Mouse (Mus musculus) embryo, embryonic 11 days (tissue): ENCODE results near the gene Baz2a.
A peak's percentile ranks its signal among the peaks of the same experiment; 100 is the strongest.
"Not testable (repeated sequence)": the region's sequence is repeated elsewhere in the genome, so short reads cannot be mapped to it uniquely, and the experiment has no call there.

Experiments
- DNase-seq: peaks from one replicate; pipeline ENCODE4 v3.0.0-alpha.2; 2015

Gene Baz2a

GRCm38 (mm10) chr10:128125951-128126350 is 34.6 kb downstream of the Baz2a start:
- DNase-seq, result no peak

GRCm38 (mm10) chr10:128127497-128127896 is 36.1 kb downstream of the Baz2a start:
- DNase-seq, result no peak

DNA sequence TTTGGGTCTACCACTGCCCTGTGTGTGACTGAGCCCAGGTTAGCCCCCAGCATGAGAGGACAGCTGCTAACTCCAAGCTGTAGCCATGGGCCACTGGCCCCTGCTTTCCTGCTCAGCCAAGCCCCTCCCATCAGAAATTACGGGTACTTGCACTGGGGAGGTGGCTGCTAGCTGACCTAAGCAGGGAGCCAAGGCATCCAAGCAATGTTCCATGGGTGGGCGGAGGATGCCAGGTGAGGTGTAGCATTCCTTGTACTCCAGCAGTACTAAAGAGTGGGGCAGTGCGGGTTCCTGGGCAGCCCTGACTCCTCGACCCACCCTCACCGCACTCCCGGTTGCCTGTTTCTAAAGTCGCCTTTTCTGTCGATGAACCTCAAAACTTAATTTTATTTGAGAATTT is 36.8 kb downstream of the Baz2a start:
- no peak for DNase-seq

GRCm38 (mm10) chr10:128131297-128131696 is 39.9 kb downstream of the Baz2a start:
- DNase-seq, result no peak

GRCm38 (mm10) chr10:128131812-128132211 is 40.4 kb downstream of the Baz2a start:
- no peak for DNase-seq

DNA sequence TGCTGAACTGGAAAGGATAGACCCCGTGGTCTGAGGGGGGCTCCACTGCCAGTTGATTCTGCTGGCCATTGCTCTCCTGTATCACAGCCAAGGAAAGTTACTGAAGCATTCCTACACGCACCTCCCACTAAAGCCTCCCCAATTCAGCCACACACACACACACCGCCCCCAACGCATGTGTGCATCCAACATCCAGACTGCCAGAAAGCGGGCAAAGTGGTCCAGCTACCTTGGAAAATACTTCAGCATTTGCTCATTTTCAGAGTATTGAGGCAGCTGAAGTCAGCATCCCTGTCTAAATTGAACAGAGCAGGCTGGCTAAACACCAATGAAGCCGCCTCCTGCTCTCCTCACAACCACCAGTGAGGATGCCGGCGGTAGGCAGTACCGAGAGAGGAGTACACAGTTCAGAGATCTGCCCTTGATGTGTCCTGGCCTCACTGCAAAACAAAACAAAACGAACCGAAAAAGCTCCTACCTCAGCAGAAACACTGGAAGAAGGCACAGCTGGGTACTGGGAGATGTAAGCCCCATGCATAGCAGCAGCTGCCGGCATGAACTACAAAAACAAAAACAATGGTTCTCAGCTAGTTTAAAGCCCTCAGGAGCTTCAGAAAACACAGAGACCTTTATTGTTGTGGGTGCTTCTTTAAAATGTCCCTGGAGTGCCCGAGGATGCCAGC is 42.4 kb downstream of the Baz2a start:
- DNase-seq, result no peak

DNA sequence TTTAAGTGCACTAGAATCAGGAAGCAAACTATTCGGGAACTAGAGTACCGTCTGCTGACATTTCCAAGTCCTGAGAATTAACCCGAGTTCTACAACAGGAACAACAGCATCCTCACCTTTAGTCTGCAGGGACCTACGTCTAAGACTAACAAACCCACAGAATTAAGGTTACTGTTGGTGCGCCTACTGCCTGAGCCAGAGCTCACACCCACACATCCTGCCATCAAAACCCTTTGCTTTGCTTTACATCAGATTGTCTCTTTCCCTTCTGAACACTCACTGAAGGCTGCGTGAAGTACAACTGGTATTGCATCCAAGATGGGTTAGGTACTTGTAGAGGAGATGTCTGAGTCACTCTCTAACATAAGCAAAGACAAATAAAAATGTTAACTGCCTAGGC is 44.0 kb downstream of the Baz2a start:
- DNase-seq, result no peak

- peak; percentile 62 for DNase-seq
Measured at GRCm38 (mm10) chr10:128140236-128140952, 49.0 kb downstream of the Baz2a start.

GRCm38 (mm10) chr10:128142165-128142564 is 50.8 kb downstream of the Baz2a start:
- DNase-seq, result no peak

DNA sequence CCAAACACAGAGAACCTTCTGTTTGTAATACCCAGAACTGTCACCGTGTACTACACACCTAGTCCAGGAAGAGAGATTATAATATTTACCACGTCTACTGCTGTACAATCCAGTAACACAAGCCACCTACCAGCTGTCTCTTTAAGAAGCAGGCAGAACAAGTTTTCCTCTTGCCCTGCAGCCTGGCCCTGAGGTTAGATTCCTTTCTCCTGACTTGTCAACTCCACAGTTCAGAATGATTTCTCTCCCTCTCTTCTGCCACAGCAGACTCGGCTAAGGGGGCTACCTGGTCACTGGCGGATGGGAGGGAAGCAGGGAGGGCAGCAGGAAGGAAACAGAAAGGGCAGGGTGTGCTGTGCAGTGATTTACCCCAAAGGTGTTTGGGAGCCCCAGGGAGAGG is 52.3 kb downstream of the Baz2a start:
- no peak for DNase-seq

- DNase-seq, result no peak
Measured at GRCm38 (mm10) chr10:128144961-128145360, 53.6 kb downstream of the Baz2a start.

DNA sequence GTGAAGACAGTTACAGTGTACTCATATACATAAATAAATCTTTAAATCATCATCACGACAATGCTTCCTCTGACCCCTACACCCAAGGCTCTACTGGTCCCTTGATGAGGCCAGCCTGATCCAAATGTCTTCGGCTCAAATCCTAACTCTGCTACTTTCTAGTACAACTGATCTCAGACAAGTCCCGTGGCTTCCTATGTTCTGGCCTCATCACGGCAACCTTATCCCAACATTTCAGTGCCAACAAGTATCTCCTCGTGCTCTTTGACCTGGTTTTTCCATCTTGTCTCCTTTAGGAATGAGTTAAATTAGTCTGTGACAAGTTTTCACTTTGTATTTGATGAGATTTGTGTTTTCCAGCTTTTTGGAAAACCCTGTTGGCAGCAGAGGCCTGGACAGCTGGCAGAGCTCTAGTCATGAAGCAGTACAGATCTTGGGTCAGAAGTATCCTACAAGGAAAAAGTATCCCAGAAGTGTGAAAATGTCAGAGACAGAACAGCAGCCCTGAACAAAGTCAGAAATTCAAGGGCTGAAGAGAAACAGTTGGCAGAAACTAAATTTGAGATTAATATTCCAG is 57.5 kb downstream of the Baz2a start:
- DNase-seq, result no peak

DNA sequence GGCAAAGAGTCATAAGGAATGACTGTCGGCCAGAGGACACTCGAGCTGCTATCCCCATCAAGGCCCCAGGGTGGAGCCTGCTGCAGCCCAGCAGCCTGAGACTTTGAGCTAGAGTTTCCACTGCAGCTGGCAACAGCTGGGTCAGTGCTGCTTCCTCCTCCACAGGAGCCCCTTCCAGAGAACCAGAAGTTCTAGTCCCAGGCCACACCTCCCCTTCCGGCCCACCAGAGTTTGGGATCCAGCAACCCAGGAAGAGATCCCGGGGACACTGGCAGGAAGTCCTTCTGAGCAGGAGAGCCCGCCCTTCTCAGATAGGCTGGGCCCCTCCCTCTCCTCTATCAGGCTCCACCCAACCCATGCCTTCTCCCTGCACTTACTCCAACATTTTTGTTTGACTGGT is 58.2 kb downstream of the Baz2a start:
- DNase-seq, result peak; percentile 80

DNA sequence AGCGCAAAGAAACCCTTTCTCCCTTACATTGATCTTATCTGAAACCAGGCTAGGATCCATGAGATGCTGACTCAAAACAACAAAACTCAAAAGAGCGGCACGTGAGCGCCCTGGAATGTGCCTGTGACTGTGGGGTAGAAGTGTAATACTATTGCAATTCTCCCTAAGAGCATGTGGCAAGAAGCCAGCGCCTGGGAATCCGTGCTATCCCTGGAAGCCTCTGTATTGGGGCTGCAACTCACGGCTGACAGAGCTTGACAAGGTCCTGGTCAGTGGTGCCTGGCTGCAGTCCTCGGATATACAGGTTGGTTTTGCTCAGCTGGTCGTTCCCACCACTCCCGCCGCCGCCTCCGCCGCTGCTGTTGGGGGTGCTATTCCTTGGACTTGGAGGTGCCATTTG is 59.6 kb downstream of the Baz2a start:
- DNase-seq, result no peak

GRCm38 (mm10) chr10:128153978-128154377 is 62.6 kb downstream of the Baz2a start:
- no peak for DNase-seq

DNA sequence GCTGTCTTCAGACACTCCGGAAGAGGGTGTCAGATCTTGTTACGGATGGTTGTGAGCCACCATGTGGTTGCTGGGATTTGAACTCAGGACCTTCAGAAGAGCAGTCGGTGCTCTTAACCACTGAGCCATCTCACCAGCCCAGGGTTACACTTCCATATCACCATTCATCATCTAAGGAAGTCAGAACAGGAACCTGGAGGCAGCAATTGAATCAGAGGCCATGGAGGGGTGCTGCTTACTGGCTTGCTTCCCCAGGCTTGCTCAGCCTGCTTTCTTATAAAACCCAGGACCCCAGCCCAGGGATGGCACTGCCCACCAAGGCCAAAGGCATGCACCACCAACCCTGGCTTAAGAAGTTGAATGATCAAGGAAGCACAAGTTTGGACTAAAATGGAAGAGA is 74.3 kb downstream of the Baz2a start:
- not testable (repeated sequence) for DNase-seq

DNA sequence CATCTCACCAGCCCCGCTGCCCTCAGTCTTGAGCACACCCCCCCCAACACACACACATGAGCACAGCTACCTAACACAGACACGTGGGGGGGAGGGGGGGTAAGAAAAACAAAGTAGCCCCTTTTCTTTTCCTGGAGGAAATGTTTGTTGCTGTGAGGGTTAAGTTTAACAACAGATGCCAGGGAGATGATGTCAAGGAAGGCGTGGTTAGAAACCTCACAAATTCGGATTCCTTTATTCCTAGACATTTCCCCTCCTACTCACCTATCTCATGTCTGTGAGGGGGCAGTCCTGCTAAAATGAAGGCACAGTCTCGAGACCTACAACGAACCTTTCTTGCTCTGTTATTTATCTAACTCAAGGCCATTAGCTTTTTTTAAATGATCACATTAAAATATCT is 75.7 kb downstream of the Baz2a start:
- DNase-seq, result no peak

GRCm38 (mm10) chr10:128171348-128171747 is 80.0 kb downstream of the Baz2a start:
- not testable (repeated sequence) for DNase-seq

DNA sequence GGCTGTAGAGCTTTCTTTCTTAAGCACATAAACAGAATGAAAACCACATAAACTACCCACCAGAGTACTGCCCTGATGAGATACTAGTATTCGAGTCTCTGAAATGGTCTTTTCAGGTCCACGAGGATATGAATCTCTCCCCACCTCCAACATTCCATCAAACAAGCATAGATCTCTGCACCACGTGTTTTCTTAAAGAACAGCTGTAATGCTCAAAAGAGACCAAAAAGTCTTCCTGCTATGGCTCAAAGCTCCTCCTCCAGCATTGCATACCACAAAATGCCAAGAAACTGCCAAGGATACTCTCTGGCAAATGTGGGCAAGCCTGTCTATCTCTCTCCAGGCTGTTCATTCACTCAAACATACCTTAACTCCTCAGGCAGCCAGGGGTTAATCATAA is 83.9 kb downstream of the Baz2a start:
- no peak for DNase-seq

- DNase-seq, result peak; percentile 91
Measured at GRCm38 (mm10) chr10:128175996-128176755, 84.8 kb downstream of the Baz2a start.

- no peak for DNase-seq
Measured at GRCm38 (mm10) chr10:128177316-128177715, 85.9 kb downstream of the Baz2a start.
